Mouse (Mus musculus) adrenal gland, postnatal 4 days (tissue): ENCODE data around the gene Zdhhc1. TPM values are rescaled to one million over a fixed set of nuclear protein-coding genes. Genes with fewer than 3 reads are reported as not detected.

Experiments
- total RNA-seq, 2 experiments: library from RNA; stranded (reverse); gene quantifications; 2 replicates each; pipeline ENCODE4 v1.2.3; 2021

The Zdhhc1 gene
- total RNA-seq, 2 experiments from 2014 or later, result 26.2 to 28.6 TPM

Other genes with a start within 250 kb of the Zdhhc1 start
- gene B3gnt9, start 241.7 kb downstream of the Zdhhc1 start, total RNA-seq, result 10 to 100 TPM; 10.4 to 11.3 TPM
- 10 to 100 TPM; 15.9 to 17.4 TPM for gene Tradd, start 232.3 kb downstream of the Zdhhc1 start, total RNA-seq
- 1 to 10 TPM; 3.2 to 3.5 TPM for gene Fbxl8, start 232.3 kb downstream of the Zdhhc1 start, total RNA-seq
- gene Hsf4, start 227.1 kb downstream of the Zdhhc1 start, total RNA-seq, result under 1 TPM; 0.42 to 0.53 TPM
- gene Nol3, start 220.8 kb downstream of the Zdhhc1 start, total RNA-seq, result 1 to 10 TPM; 1.8 to 2.7 TPM
- gene 4931428F04Rik, start 207.0 kb downstream of the Zdhhc1 start, total RNA-seq, result 10 to 100 TPM in 1 of 2 experiments, 1 to 10 TPM in 1; 9.1 to 10.4 TPM
- 10 to 100 TPM; 25.7 to 30.9 TPM for gene Exoc3l, start 200.8 kb downstream of the Zdhhc1 start, total RNA-seq
- gene E2f4, start 199.2 kb downstream of the Zdhhc1 start, total RNA-seq, result 10 to 100 TPM; 50.5 to 55.7 TPM
- 10 to 100 TPM in 1 of 2 experiments, 1 to 10 TPM in 1; 9.2 to 13.6 TPM for gene Elmo3, start 191.3 kb downstream of the Zdhhc1 start, total RNA-seq
- 10 to 100 TPM; 14.3 to 16.3 TPM for gene Lrrc29, start 170.6 kb downstream of the Zdhhc1 start, total RNA-seq
- 10 to 100 TPM; 48.5 to 49.2 TPM for gene Tmem208, start 170.5 kb downstream of the Zdhhc1 start, total RNA-seq
- gene Fhod1, start 148.9 kb downstream of the Zdhhc1 start, total RNA-seq, result 10 to 100 TPM; 17.9 to 18.8 TPM
- gene Slc9a5, start 148.1 kb downstream of the Zdhhc1 start, total RNA-seq, result 1 to 10 TPM; 5.5 to 5.8 TPM
- gene Plekhg4, start 123.6 kb downstream of the Zdhhc1 start, total RNA-seq, result 1 to 10 TPM in 1 of 2 experiments, under 1 TPM in 1; 0.25 to 1.2 TPM
- not detected for gene Kctd19, start 83.4 kb downstream of the Zdhhc1 start, total RNA-seq
- gene Lrrc36, start 83.3 kb downstream of the Zdhhc1 start, total RNA-seq, result 1 to 10 TPM; 5.4 to 6.4 TPM
- gene Tppp3, start 25.4 kb downstream of the Zdhhc1 start, total RNA-seq, result 10 to 100 TPM; 88.4 to 89.4 TPM
- 10 to 100 TPM in 1 of 2 experiments, 1 to 10 TPM in 1; 3.7 to 15.0 TPM for gene Hsd11b2, start 21.9 kb upstream of the Zdhhc1 start, total RNA-seq
- gene Atp6v0d1, start 69.1 kb upstream of the Zdhhc1 start, total RNA-seq, result 100 to 1,000 TPM; 103 to 113 TPM
- gene Ripor1, start 108.4 kb upstream of the Zdhhc1 start, total RNA-seq, result 10 to 100 TPM; 35.4 to 43.0 TPM
- 10 to 100 TPM; 73.8 to 94.0 TPM for gene Ctcf, start 139.7 kb upstream of the Zdhhc1 start, total RNA-seq
- 1 to 10 TPM in 1 of 2 experiments, under 1 TPM in 1; 0.81 to 1.5 TPM for gene Agrp, start 140.5 kb upstream of the Zdhhc1 start, total RNA-seq
- 1 to 10 TPM; 4.5 to 4.9 TPM for gene Carmil2, start 189.4 kb upstream of the Zdhhc1 start, total RNA-seq
- gene Acd, start 204.2 kb upstream of the Zdhhc1 start, total RNA-seq, result 10 to 100 TPM; 32.2 to 36.0 TPM
- 10 to 100 TPM; 10.8 TPM for gene Pard6a, start 204.2 kb upstream of the Zdhhc1 start, total RNA-seq
- gene 4933405L10Rik, start 210.8 kb upstream of the Zdhhc1 start, total RNA-seq, result not detected
- 10 to 100 TPM in 1 of 2 experiments, 1 to 10 TPM in 1; 9.8 to 11.7 TPM for gene Enkd1, start 211.3 kb upstream of the Zdhhc1 start, total RNA-seq